Mouse (Mus musculus) right cerebral cortex, postnatal 36 days (tissue): ENCODE results near the gene Olfr374.

Source experiments
- DNase-seq, 2 experiments: peaks; one replicate each; pipeline ENCODE4 v3.0.0; 2022; ENCODE audit warnings: low spot score in 2 of 2, mixed read lengths in 1 of 2

Olfr374 gene

GRCm38 (mm10) chr8:72135446-72136301 is 28.8 kb downstream of the Olfr374 start:
- no peak for DNase-seq

DNA sequence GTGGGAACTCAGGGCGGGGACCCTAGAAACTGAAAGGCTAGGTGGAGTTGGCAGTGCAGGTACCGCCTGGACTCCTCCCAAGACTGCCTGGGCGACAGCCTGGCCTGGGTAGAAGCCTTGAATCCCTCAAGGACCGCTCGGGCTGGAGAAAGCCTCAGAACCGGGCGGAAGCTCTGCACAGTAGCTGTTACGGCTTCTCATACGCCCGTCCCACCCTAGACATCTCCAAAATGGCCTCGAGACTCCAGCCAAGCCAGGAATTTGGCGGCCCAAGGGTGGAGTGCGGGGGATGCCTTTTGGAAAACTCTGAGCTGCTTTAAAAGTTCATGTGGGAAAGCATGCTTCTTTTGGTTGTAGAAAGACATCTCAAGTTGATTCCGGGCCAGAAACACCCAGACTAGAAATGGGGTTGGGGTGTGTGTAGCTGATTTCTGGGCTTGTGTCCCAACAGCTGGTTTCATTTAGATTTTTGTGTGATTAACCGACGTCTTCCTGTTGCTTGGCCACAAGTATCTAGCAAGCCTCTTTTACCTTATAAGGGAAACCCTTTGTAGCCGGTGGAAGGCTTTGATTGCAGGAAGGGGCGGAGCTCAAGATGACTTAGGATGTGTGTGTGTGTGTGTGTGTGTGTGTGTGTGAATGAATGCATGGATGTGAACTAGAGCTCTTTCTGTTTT is 29.6 kb downstream of the Olfr374 start:
- DNase-seq, result no peak

GRCm38 (mm10) chr8:72137431-72137830 is 30.6 kb downstream of the Olfr374 start:
- DNase-seq, result no peak

GRCm38 (mm10) chr8:72138456-72138855 is 31.6 kb downstream of the Olfr374 start:
- no peak for DNase-seq

DNA sequence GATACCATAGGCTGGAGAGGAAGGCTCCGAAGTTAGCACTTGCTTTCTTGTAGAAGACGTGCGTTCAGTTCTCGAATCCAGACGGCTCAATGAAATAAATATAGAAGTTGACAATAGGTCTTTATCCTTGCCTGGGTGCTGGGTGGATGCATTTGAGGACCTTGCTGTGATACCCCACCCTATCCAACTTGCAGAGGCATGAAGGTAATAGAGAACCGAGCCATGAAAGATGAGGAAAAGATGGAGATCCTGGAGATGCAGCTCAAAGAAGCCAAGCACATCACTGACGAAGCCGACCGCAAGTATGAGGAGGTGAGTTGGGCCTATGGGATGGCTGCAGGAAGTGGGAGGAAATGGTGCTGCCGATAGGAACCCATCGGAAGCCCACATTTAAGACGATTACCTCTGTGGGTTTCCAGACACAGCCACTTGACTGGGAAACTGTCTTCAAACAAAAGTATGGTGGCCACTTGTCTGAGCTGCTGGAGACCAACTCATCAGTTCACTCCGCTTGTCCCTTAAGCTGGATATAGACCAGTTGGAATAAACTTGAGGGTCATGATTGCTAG is 36.5 kb downstream of the Olfr374 start:
- no peak for DNase-seq

- no peak for DNase-seq
Observed at GRCm38 (mm10) chr8:72144345-72144975, 37.6 kb downstream of the Olfr374 start.

DNA sequence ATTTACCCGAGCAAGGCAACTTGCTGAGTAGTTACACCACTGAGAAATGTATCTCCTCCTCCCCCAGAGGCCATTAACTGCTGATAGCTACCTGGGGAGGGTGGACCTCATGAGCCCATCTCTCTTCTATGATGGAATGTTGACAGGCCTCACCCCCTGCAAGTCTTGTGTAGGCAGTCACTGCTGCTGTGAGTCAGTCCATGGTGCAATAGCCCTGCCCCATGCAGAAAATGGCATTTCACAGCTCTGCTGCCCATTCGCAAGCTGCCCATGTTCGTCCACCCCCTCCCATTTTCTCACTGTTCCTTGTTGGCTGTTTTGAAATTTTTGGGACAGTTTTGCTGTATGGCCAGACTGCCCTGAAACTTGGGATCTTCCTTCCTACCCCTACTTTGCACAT is 38.7 kb downstream of the Olfr374 start:
- DNase-seq, result no peak

GRCm38 (mm10) chr8:72146056-72146455 is 39.2 kb downstream of the Olfr374 start:
- no peak for DNase-seq

- no peak for DNase-seq
Observed at GRCm38 (mm10) chr8:72146556-72146955, 39.7 kb downstream of the Olfr374 start.

DNA sequence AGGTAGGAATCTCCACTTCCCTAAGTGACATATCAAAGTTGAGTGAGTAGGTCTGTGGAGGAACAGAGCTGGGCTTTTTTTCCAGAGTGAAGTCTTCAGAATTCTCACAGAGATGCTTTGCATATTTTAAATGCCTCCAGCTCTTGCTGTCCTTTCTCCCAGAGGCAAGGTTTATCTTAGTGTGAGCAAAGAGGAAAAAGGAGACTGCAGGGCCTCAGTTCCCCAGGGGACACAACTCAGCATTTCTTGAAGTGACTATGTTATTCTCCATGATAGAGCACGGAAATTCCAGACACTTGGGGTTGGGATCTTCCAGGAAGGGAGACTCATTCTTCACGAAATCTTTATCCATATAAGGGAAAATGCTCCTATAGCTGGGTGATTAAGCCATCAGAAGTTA is 40.4 kb downstream of the Olfr374 start:
- no peak for DNase-seq

- no peak for DNase-seq
Observed at GRCm38 (mm10) chr8:72149056-72149455, 42.2 kb downstream of the Olfr374 start.

GRCm38 (mm10) chr8:72151418-72152078 is 44.7 kb downstream of the Olfr374 start:
- no peak for DNase-seq

DNA sequence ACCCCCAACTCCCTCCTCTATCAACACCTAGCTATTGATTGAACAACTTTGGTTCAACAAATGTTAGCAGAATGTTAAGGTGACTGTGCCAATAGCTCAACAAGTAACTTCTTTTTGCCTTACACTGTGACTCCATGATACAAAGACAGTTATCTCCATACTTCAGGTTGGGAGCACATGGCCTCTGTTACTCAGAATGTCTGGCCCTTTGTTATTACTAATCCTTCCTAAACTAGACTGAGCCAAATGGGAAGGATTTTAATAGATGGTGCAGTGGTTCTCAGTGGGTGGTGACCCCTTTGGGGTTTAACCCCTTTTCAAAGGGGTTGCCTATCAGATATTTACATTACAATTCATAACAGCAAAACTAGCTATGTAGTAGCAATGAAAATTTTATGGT is 46.5 kb downstream of the Olfr374 start:
- no peak for DNase-seq

GRCm38 (mm10) chr8:72158096-72158495 is 51.3 kb downstream of the Olfr374 start:
- DNase-seq, result no peak

DNA sequence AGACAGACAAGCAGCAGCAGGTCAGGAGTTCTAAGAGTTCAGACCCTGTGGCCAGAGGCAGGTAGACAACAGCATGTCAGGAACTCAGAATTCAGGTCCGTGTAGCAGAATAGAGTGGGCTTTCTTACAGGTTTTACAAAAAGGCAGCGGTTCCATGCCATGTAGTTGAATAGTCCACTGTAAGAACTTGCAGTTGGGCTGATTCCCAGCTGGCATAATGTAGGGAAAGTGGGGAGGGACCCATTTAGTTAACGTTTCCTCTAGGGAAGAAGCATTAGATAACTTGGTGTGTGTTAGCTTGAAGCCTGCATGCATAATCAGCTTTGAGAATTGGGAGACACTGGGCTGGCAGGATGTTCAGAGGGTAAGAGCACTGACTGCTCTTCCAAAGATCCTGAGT is 51.9 kb downstream of the Olfr374 start:
- no peak for DNase-seq

GRCm38 (mm10) chr8:72160007-72160406 is 53.2 kb downstream of the Olfr374 start:
- no peak for DNase-seq

DNA sequence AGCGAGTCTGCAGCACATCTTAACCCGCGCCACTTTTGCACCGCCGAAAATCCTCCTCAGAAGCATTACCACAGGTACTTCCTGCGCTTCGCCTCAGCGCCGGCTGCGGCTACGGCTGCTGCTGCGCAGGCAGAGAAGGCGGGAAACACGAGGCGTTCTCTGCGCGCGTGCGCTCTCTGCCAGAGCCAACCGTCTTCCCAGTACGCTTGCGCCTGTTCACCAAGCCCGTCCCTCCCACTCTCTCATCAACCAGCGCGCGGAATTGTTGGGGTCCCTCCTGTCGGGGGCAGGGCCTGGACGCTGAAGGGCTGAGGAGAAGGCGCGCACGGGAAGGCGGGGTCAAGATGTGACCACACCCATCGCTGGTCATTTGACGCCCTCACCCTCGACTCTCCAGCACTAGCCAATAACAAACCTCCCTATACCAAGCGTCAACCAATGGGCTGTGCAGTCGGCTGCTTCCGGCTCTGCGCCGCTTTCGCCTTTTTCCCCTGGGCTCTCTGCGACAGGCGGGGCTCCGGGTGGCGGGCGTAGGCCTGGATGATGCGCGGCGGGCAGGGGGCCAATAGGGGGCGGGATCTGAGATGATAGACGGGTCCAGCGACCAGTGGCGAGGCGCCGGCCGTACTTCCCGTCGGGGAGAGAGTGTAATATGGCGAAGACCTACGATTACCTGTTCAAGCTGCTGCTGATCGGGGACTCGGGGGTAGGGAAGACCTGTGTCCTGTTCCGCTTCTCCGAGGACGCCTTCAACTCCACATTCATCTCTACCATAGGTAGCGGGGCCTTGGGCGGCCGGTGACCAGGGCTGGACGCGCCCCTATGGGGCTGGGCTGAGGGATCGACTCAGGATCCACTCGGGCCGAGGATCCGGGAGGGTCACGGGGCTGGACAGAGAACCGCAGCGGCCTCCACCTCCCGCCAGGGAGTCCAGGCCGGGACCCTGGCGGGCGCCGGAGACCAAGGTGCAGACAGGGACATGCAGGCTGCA is 54.2 kb downstream of the Olfr374 start, which contains the start of gene Rab8a:
Rab8a (plus strand) TSS at position 494 of the 991 bp plus-strand sequence.
- DNase-seq, result peak; percentile 99 to 100

DNA sequence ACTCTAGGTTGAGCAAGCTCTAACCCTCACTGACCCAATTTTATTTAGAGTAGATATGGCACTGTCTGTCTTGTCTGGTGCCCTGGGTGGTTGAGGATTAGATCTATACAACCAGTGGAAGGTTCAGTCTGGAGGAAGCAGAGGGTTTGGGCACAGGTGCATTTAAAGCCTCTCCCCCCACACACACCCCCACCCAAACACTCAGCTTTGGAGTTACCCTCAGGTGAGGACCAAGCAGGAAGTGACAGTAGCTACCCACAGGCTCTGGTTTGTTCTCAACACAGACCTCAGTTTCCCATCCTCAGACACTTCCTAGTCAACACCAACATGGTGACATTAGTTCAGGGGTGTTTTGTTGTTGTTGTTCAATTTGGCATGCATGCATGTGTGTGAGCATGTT is 56.0 kb downstream of the Olfr374 start:
- no peak for DNase-seq
